Mouse (Mus musculus) kidney, embryonic 15.5 days (tissue): ENCODE measurements around the gene Lingo1. TPM values are rescaled to one million over a fixed set of nuclear protein-coding genes. Genes with fewer than 3 reads are reported as not detected.

ENCODE experiments used
- ATAC-seq: fragments of 200-750 bp; cut with Nextera tagmentation; replicated peaks from 2 replicates; pipeline ENCODE4 v1.8.0; 2017; ENCODE audit warnings: moderate TSS enrichment; ENCODE audit not compliant: low FRiP score
- H3K27ac ChIP-seq: fragments of 300-500 bp; sonication (generic); 2 replicates; pipeline ENCODE4 v1.5.1; 2015; ENCODE audit warnings: mild to moderate bottlenecking, inconsistent platforms
- H3K27me3 ChIP-seq: fragments of 300-500 bp; sonication (generic); 2 replicates; pipeline ENCODE4 v1.6.1; 2015; ENCODE audit warnings: inconsistent platforms
- H3K36me3 ChIP-seq: fragments of 300-500 bp; sonication (generic); 2 replicates; pipeline ENCODE4 v1.6.1; 2015; ENCODE audit warnings: inconsistent platforms
- H3K4me1 ChIP-seq: fragments of 300-500 bp; sonication (generic); 2 replicates; pipeline ENCODE4 v1.6.1; 2015; ENCODE audit warnings: inconsistent platforms
- H3K4me2 ChIP-seq: fragments of 300-500 bp; sonication (generic); 2 replicates; pipeline ENCODE4 v1.6.1; 2015; ENCODE audit warnings: moderate library complexity, mild to moderate bottlenecking, inconsistent platforms
- H3K4me3 ChIP-seq: fragments of 300-500 bp; sonication (generic); replicated peaks from 2 replicates; pipeline ENCODE4 v1.5.1; 2015; ENCODE audit warnings: mild to moderate bottlenecking, inconsistent platforms
- H3K9ac ChIP-seq: fragments of 300-500 bp; sonication (generic); 2 replicates; pipeline ENCODE4 v1.6.1; 2015; ENCODE audit warnings: mild to moderate bottlenecking, inconsistent platforms
- H3K9me3 ChIP-seq: fragments of 300-500 bp; sonication (generic); replicated peaks from 2 replicates; pipeline ENCODE4 v1.6.1; 2016; ENCODE audit warnings: inconsistent platforms
- WGBS: fragments of 180-500 bp; shearing (Covaris S2); methylation state at CpG from one replicate; pipeline ENCODE4 v1.1.7; 2015; ENCODE audit warnings: mixed read lengths; 5-methylcytosine and 5-hydroxymethylcytosine counted together
- polyA plus RNA-seq: library from polyadenylated mRNA; unstranded; fragments of >200 nt; fragmentation: Nextera tagmentation; extraction: Ambion mirVana; gene quantifications from 2 replicates; pipeline ENCODE4 v1.2.1, GENCODE M21; 2015

Lingo1 gene
- polyA plus RNA-seq, 1 experiment from 2014 or later: 4.5 TPM

DNA sequence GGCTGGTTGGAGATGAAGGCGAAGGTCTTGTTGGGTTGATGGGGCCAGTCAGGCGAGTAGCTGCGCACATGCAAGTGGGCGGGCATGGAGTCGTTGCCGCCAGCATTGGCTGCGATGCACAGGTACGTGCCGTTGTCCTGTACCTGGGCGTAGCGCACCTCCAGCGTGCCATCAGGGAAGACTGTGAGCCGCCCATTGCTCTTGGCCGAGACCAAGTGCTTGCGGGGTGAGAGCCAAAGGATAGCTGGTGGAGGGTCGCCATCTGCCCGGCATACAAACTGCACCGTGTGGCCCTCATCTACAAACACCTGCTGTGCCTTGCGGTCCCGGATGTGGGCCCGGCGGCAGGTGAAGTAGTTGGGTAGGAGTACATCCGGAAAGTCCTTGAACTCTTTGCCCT, 176.6 kb downstream of the Lingo1 start:
- H3K36me3 ChIP-seq: peaks cover 4% of the 10 kb centered on the region; the same call in 1 of the 2 replicates
- H3K27ac ChIP-seq: no peak overlapping the region
- peaks cover 9% of the 10 kb centered on the region for H3K4me1 ChIP-seq
- no peak overlapping the region for H3K9ac ChIP-seq
- ATAC-seq: no peak
- H3K9me3 ChIP-seq: no peaks in the 10 kb centered on the region
- no peak overlapping the region for H3K4me3 ChIP-seq
- 86% methylated on average over 23 of the region's 23 CpGs for WGBS
- H3K27me3 ChIP-seq: peaks cover 29% of the 10 kb centered on the region
- no peak overlapping the region for H3K4me2 ChIP-seq

DNA sequence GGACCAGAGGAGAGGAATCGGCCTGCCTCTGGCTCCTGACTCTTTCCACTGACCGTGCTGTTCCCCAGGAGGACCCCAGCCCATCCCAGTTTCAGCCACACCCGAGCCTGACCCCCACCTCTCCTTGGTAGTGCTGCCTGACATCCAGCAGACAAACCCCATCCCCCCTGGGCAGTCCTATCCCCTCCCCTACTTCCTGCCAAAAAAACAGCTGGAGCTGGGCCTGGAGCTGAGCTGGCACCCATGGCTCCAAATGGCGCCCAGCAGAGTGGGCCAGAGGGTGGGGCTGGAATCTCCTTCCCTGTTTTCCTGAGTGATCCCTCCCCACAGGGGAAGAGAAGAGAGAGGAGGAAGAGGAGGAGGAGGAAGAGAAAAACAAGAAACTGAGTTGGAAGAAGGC, 177.6 kb downstream of the Lingo1 start:
- H3K4me1 ChIP-seq: peaks cover 6% of the 10 kb centered on the region
- H3K9me3 ChIP-seq: no peaks in the 10 kb centered on the region
- H3K36me3 ChIP-seq: peaks cover 4% of the 10 kb centered on the region; the same call in 1 of the 2 replicates
- H3K27ac ChIP-seq: no peak overlapping the region
- H3K4me2 ChIP-seq: no peak overlapping the region
- no peak overlapping the region for H3K9ac ChIP-seq
- no peak for ATAC-seq
- H3K4me3 ChIP-seq: no peak overlapping the region
- WGBS: 83% methylated on average over 4 of the region's 4 CpGs
- peaks cover 29% of the 10 kb centered on the region for H3K27me3 ChIP-seq

DNA sequence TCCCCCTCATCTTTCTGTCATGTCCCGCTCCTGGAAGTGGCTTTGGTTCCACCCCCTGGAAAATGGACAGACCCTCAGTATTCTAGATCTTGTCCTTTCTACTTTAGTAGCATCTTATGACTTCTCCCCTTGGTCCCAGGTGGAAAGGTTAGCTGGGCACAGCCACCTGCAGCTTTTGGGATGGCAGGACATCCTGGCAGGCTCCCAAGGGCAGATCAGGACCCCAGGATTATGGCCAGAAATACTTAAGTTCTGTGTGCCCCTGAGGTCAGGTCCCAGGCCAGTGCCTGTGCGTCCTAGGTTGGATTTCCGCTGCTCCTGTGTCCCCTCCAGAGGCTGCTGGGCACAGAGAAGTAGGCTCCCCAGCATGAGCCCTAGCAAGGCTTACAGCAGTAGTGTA, 180.2 kb downstream of the Lingo1 start:
- Histone ChIP-seq H3K9me3 (no peaks in the 10 kb centered on the region), H3K27me3 (peaks cover 15% of the 10 kb centered on the region), H3K27ac (no peak overlapping the region), H3K4me2 (no peak overlapping the region), H3K4me3 (no peak overlapping the region), H3K36me3 (peaks cover 4% of the 10 kb centered on the region; the same call in 1 of the 2 replicates), H3K4me1 (peaks cover 11% of the 10 kb centered on the region), H3K9ac (no peak overlapping the region)
- WGBS: 82% methylated on average over 3 of the region's 3 CpGs
- ATAC-seq: no peak

DNA sequence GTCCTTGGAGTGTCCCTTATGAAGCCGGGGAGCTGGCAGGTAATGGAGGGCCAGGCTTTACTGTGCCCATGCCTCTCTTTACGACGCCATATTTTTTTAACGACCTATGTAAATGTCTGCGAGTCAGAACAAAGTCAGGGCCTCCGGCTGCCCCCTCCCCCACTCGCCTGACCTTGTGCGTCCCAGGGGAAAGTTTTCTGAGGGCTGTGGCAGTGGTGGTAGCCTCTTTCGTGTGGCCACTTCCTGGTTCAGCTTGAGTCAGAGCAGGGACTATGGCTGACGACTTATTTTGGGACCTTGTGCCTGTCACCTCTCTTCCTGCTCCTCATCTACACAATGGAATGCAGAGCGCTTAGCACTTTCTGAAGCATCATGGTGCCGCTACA, 183.5 kb downstream of the Lingo1 start:
- Histone ChIP-seq H3K4me1 (peaks cover 26% of the 10 kb centered on the region), H3K4me3 (no peak overlapping the region), H3K9me3 (no peaks in the 10 kb centered on the region), H3K36me3 (no peaks in the 10 kb centered on the region), H3K4me2 (no peak overlapping the region), H3K27me3 (no peaks in the 10 kb centered on the region), H3K9ac (no peak overlapping the region), H3K27ac (no peak overlapping the region)
- no peak for ATAC-seq
- WGBS: 28% methylated on average over 12 of the region's 12 CpGs

DNA sequence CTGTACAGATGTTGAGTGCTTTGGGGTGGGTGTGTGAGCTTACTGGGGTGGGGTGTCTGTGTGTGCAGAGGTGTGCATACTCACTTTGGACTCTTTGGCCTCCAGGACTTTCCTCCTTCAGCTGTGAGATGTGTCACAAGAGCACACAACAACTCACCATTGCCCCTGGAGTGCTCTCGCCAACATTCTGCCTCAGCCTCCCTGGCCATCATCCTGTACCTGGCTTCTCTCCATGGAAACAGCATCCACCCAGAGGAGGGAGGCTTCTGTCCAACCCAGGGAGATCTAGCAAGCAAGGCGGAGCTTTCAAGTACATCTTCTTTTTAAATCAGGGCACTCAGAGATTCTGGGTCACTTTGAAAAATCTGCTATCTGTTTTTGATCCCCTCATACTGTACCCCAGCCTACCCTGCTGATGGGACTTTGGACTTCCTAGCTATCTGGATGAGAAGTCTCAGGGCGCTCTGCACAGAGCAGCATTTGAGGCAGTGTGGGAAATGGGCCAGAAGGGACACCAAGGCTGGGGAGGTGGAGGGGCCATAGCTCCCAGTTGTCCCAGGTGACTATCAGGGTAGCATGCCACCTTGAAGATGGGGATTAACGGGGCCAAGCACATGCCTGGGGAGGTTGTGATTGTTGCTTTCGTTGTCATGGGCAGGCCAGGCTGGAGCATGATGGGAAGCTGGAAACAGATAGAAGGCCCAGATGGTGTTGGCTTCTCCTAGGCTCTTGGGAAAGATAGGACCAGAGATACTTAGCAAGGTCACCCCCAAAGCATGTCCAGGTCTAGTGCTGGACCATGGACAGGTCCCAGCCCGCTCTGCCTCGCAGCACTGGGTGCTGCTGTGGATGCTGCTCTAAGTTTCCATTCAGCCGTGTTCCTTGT, 184.1 kb downstream of the Lingo1 start:
- WGBS: 83% methylated on average over 8 of the region's 8 CpGs
- no peak for ATAC-seq
- no peaks in the 10 kb centered on the region for H3K27me3 ChIP-seq

DNA sequence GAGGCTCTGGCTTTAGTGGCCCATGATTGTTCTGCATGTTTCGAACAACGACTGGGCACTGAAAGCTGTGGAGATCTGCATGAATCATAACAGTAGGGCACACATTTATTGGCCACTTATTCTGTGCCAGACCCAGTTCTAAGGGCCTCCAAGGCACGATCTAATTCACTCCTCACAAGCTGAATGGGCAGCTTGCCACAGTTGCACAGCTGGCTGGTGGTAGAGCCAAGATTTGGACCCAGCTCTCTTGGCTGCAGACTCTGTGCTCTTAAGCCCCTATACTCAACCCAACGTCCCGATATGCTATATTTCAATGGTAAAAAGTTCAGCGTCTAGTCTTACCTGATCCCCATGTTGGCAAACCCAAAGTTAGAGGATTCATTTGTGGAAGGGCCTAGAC, 185.3 kb downstream of the Lingo1 start:
- no peak overlapping the region for H3K27ac ChIP-seq
- no peak for ATAC-seq
- no peak overlapping the region for H3K9ac ChIP-seq
- H3K36me3 ChIP-seq: no peaks in the 10 kb centered on the region
- no peaks in the 10 kb centered on the region for H3K27me3 ChIP-seq
- H3K4me3 ChIP-seq: no peak overlapping the region
- H3K4me2 ChIP-seq: no peak overlapping the region
- WGBS: 88% methylated on average over 6 of the region's 6 CpGs
- peaks cover 34% of the 10 kb centered on the region for H3K4me1 ChIP-seq
- H3K9me3 ChIP-seq: no peaks in the 10 kb centered on the region

More for the DNA sequence above, 184.1 kb downstream of the Lingo1 start:
- Histone ChIP-seq H3K36me3 (no peaks in the 10 kb centered on the region), H3K9ac (no peak overlapping the region), H3K4me2 (no peak overlapping the region), H3K27ac (no peak overlapping the region), H3K4me3 (no peak overlapping the region), H3K9me3 (no peaks in the 10 kb centered on the region), H3K4me1 (peaks cover 31% of the 10 kb centered on the region)

DNA sequence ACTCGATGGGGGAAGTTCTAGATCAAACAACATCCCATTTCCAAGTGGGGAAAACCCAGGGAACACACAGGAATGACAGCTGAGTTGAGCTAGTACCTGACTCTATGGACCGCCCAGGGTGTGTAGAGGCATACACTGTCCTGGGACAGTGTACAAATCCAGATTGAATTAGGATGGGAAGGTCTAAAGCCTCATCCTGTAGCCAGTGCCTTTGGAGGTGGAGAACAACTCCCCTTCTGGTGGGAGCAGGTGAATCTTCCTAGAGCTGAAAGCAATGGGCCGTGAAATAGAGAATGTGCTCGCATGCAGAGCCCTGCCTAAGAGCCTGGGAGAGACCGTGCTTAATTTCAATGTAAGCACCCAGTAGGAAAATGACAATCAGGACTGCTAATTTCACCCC, 185.8 kb downstream of the Lingo1 start:
- no peak for ATAC-seq

DNA sequence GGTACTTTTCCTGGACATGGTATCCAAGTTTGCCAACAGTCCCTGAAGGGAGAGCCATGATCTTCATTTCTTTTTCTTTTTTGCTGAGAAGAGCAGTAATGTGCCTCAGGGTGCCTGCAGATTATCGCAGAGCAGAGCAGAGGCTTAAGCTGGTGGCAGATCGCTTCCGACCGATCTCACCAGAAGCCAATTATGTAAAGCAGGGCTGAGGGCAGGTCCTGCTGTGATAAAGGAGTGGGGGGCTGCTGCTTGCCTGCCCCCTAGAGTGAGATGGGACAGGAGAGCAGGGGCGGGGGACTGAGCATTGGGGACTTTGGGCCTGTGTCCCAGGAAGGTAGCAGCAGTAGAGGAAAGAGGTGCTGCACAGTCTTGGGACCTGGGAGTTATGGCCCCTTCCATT, 186.8 kb downstream of the Lingo1 start:
- Histone ChIP-seq H3K9me3 (no peaks in the 10 kb centered on the region), H3K4me2 (no peak overlapping the region), H3K27ac (no peak overlapping the region), H3K27me3 (no peaks in the 10 kb centered on the region), H3K4me1 (peaks cover 49% of the 10 kb centered on the region), H3K4me3 (no peak overlapping the region), H3K36me3 (no peaks in the 10 kb centered on the region), H3K9ac (no peak overlapping the region)
- 53% methylated on average over 5 of the region's 5 CpGs for WGBS
- ATAC-seq: no peak

More for the DNA sequence above, 185.8 kb downstream of the Lingo1 start:
- H3K36me3 ChIP-seq: no peaks in the 10 kb centered on the region
- no peak overlapping the region for H3K4me2 ChIP-seq
- H3K4me1 ChIP-seq: peaks cover 39% of the 10 kb centered on the region
- no peaks in the 10 kb centered on the region for H3K9me3 ChIP-seq
- no peak overlapping the region for H3K27ac ChIP-seq
- no peaks in the 10 kb centered on the region for H3K27me3 ChIP-seq
- H3K4me3 ChIP-seq: no peak overlapping the region
- no peak overlapping the region for H3K9ac ChIP-seq
- 63% methylated on average over 5 of the region's 5 CpGs for WGBS

DNA sequence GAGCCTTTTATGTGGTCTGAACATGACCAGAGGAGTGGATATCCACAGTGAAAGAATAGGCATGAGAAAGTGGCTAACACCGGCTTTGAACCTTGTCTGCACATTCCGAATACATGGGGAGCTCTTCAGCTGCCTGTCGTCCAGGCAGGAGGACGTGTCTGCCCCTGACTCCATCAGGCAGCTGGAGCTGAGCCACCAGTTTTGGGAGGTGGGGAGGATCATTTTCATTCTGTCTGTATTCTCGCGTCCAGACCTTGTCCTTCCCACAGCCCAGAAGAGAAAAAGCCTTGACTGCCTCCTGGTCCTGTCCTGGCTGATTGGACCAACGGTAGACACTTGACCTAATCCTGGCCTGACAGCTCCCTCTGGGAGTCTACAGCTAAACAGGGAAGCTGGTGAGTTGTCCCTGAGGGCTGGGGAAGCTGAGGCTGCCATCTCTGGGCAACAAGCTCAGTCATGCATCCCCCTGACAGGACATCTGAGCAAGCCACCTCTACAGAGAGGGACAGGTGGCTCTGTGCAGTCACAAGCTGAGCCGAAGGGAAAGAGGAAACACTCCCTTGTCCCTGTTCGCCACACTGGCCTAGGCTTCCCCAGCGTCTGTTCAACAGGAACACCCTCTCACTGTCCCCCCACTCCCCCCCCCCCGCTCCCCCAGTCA, 187.4 kb downstream of the Lingo1 start:
- WGBS: 22% methylated on average over 11 of the region's 11 CpGs
- Histone ChIP-seq H3K36me3 (no peaks in the 10 kb centered on the region), H3K27me3 (no peaks in the 10 kb centered on the region), H3K4me3 (no peak overlapping the region), H3K9me3 (no peaks in the 10 kb centered on the region), H3K9ac (no peak overlapping the region), H3K4me1 (peaks cover 53% of the 10 kb centered on the region), H3K27ac (no peak overlapping the region), H3K4me2 (no peak overlapping the region)
- ATAC-seq: no peak

DNA sequence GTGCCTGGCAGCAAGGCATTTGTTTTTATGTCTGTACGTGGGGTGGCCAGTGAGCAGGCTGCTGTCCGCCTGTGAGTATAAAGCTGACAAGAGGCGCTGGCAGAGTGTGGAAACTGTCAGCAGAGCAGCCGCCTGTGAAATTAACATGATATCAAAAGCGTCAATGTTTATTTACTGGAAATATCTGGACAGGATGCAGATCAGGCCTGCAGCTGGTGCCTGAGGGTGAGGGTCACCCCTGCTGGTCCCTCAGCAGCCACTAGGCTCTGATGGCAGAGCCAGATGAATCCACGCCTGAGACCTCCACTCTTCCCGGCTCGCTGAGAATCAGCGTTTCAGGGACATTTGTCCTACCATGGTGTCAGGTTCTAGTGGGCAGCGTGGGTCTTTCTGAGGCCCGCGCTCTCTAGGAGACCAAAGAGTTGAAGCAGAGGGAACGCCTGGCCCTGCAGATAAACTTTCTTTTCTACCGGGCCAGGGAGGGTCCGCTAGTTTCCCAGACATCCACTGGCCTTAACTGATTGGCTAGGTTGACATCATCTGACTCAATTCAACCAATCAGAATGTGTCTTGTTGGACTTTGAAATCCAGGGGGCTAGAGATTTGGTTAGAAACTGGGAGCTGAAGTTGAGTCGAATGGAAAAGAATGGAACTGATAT, 190.1 kb downstream of the Lingo1 start:
- Histone ChIP-seq H3K27ac (peak overlapping the region; percentile 66), H3K4me1 (peaks cover 45% of the 10 kb centered on the region), H3K4me3 (no peak overlapping the region; the same call in 1 of the 2 replicates), H3K4me2 (peak overlapping the region; percentile 30; the same call in 1 of the 2 replicates), H3K9ac (no peak overlapping the region), H3K9me3 (no peaks in the 10 kb centered on the region), H3K27me3 (no peaks in the 10 kb centered on the region), H3K36me3 (no peaks in the 10 kb centered on the region)
- ATAC-seq: no peak
- 54% methylated on average over 16 of the region's 16 CpGs for whole genome bisulfite sequencing

DNA sequence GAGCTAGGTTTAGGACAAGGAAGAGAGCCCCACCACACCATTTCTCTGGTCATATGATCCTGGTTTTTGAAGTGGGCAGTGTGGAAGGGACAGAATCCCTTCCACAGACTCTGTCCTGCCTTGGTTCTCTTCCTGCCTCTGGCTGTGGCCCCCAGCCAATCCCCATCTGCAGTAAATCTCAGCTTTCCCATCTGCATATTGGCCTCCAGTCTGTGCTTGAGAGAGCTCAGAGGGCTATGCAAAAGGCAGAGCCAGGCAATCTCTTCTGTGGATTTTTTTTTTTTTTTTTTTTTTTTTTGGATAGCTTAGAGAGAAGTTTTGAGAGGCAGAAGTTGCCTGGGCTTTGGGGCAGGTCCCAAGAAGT, 190.8 kb downstream of the Lingo1 start:
- ATAC-seq: no peak
- Histone ChIP-seq H3K4me3 (no peak overlapping the region), H3K4me1 (peaks cover 45% of the 10 kb centered on the region), H3K4me2 (no peak overlapping the region), H3K27ac (peak overlapping the region; percentile 66; the same call in 1 of the 2 replicates), H3K9me3 (no peaks in the 10 kb centered on the region), H3K27me3 (no peaks in the 10 kb centered on the region), H3K9ac (no peak overlapping the region), H3K36me3 (no peaks in the 10 kb centered on the region)

DNA sequence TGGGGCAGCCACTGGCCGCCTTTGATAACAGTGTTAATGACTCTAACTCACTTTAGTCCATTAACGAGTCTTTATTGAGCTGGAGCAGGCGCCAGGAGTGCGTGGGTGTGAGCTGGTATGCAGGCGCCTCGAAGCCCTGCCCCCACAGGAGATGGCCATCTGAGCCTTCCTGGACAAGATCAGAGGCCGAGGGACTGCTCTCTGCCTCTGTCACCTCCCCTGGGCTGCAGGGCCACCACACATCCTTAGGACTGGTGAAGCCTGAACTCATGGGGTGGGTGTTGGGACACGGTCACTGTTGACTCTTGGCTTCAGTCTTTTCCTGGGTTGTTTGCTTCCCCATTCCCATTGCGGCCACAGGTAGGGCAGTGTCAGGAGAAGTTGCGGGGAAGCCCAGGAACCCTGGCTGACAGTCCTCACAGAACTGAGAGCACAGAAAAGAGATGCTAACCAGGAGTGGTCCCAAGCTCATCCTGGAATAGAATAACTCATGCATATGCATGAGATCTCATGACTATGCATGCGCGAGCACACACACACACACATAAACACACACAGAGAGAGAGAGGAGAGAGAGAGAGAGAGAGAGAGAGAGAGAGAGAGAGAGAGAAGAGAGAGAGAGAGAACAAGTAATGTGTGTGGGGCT, 191.3 kb downstream of the Lingo1 start:
- no peaks in the 10 kb centered on the region for H3K9me3 ChIP-seq
- peak overlapping the region; percentile 66 for H3K27ac ChIP-seq
- no peak overlapping the region for H3K4me3 ChIP-seq
- ATAC-seq: peak; percentile 87
- H3K27me3 ChIP-seq: no peaks in the 10 kb centered on the region
- H3K36me3 ChIP-seq: no peaks in the 10 kb centered on the region
- 22% methylated on average over 12 of the region's 12 CpGs for WGBS
- H3K4me2 ChIP-seq: peak overlapping the region; percentile 37
- no peak overlapping the region for H3K9ac ChIP-seq
- peaks cover 45% of the 10 kb centered on the region for H3K4me1 ChIP-seq
